Mouse (Mus musculus): Measurements from ENCODE around the gene Klc2.

The Klc2 gene

DNA sequence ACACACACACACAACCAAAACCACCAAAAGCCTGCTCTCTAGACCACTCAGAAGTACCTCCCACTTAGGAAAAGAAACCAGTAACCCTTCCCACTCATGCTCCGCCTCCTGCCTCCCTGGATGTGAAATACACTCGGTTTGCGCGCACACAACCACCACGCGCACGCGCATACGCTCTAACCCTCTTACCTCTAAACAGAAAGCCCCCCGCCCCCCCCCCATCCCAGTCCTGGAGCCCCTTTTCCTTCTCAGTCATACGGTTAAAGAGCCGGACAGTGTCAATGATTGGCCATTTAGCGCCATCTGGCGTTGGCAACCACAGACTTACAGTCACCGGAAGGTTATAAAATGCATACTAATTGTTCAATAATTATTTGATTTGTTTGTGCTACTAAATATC, 45.3 kb downstream of the Klc2 start:
- DNase-seq (ENCODE audit: low spot score in 2 of 2) = peak in 1 of 2 experiments; percentile 28

DNA sequence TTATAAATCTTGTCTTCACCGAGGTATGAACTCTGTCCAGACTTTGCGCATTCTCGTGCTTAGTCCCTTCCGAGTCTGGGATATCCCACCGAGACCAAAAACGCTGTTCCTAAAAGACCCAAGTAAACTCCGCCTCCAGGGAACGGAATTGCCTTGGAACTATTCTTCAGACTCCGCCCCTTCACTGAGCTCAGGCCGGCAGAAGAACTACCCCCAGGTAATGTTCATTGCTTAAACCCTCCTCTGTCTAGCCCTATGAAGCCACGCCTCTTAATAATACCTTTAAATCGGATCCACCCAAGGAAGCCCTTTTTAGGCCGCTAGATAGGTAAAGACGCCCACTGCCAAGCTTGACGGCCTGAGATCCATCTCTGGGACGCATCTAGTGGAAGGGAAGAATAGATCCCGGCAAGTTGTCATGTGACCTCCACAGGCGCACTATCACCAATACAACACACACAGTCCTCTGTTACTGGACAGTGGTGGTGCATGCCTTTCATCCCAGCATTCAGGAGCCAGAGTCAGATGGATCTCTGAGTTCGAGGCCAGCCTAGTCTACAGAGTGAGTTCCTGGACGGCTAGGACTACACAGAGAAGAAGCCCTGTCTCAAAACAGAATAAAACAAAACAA, 45.9 kb downstream of the Klc2 start:
- peak in 1 of 2 experiments; percentile 4 for DNase-seq (ENCODE audit: low spot score in 2 of 2)

DNA sequence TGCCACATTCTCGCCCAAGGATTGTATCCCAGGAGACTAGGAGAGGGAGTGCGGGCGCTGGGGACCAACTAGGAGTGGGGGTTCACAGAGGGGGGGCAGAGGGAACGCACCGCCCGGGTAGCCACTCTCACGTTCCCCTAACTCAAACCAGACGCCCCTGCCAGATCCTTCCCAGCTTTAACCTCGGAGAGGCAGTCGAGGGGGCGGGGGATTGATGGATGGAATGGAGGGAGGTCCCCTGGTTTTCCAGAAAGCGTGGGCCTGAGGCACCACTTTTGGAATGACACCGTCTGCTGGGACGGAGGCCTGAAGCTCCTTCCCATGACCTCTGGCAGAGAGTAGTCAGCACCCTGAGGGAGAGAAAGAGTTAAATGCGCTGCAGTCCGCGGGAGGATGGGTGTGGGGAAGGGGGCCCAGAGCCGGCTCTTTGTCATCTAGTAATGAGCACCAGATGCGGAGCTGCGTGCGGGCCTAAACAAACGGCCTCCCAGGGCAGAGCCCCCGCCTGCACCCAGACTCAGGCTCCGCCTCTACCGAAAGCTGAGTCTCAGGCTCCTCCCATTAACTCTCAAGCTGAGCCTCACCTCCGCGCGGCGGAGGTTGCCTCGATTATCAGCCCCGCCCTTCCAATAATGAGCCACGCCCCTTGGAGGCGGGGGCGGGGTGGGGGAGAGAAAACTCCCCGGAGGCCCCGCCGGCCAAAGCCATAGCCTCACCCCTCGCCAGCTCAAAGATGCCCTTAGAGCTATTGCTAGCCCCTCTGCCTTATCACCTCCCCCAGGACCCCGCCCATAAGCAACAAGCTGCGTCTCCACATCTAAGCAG, 46.6 kb downstream of the Klc2 start:
- DNase-seq (ENCODE audit: low spot score in 2 of 2) = peak in 1 of 2 experiments; percentile 50

DNA sequence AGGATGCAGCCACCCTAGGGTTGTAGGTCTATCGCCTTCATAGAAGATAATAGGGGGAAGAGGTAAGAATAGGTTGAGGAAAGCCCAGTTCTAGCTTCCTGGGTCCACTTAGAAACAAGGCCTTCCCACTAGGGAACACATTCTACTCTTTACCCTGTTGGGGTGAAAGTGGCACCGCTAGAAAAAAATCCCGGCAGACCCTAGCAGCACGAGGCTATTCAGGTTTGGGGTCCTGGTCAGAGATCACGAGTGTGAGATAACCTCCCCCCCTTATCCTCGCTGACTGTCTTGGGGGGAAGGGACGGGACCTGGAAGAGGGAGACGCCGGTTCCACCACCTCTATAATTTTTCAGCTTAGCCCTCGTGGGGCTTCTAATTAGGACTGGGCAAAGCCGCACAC, 47.3 kb downstream of the Klc2 start:
- DNase-seq (ENCODE audit: low spot score in 2 of 2) = no peak

DNA sequence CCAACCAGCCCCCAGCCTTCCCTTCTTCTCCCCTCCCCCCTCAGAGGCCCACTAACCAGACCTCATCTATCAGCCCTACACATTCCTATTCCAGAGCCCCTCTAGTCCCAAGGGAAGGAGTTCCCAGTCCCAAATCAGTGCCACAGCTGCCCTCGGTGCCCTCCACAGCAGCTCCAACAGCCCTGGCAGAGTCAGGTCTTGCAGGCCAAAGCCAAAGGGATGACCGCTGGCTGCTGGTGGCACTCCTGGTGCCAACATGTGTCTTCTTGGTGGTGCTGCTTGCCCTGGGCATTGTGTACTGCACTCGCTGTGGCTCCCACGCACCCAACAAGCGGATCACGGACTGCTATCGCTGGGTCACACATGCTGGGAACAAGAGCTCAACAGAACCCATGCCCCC, 48.4 kb downstream of the Klc2 start:
- DNase-seq (ENCODE audit: low spot score in 2 of 2) = no peak

DNA sequence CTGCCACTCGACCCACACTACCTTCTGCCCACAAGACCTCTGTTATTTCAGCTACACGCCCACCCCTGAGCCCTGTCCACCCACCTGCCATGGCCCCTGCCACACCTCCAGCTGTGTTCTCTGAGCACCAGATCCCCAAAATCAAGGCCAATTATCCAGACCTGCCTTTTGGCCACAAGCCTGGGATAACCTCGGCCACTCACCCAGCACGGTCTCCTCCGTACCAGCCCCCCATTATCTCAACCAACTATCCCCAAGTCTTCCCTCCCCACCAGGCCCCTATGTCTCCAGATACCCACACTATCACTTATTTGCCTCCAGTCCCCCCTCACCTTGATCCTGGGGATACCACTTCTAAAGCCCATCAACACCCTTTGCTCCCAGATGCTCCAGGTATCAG, 48.9 kb downstream of the Klc2 start:
- no peak for DNase-seq (ENCODE audit: low spot score in 2 of 2)

DNA sequence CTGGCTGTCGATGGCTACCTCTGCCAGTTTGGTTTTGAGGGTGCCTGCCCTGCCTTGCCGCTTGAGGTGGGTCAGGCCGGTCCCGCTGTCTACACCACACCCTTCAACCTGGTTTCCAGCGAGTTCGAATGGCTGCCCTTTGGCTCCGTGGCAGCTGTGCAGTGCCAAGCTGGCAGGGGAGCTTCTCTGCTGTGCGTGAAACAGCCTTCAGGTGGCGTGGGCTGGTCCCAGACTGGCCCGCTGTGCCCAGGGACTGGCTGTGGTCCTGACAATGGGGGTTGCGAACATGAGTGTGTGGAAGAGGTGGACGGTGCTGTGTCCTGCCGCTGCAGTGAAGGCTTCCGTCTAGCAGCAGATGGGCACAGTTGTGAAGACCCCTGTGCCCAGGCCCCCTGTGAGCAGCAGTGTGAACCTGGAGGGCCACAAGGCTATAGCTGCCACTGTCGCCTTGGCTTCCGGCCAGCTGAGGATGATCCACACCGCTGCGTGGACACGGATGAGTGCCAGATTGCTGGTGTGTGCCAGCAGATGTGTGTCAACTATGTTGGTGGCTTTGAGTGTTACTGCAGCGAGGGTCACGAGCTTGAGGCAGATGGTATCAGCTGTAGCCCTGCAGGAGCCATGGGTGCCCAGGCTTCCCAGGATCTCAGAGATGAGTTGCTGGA, 49.7 kb downstream of the Klc2 start:
- DNase-seq (ENCODE audit: low spot score in 2 of 2) = no peak

DNA sequence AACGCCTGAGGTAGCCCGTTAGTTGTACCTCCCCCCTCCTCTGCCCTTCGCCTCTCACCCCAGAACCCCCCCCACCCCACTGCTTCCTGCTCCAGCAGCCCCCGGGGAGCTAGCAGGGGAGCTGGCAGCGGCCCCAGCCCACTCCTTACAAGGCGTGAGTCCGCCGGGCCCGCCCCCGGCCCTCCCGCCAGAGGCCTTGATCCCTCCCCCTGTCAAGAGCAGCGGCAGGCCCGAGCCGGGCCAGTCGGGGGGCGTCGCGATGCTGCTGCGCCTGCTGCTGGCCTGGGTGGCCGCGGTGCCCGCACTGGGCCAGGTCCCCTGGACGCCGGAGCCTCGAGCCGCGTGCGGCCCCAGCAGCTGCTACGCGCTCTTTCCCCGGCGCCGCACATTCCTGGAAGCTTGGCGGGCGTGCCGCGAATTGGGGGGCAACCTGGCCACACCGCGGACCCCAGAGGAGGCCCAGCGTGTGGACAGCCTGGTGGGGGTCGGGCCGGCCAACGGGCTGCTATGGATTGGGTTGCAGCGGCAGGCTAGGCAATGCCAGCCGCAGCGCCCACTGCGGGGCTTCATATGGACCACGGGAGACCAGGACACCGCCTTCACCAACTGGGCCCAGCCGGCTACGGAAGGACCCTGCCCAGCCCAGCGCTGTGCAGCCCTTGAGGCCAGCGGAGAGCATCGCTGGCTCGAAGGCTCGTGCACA, 50.3 kb downstream of the Klc2 start, which contains the start of gene Cd248:
Gene Cd248, plus strand, starts transcription at position 212 of the 703 bp plus-strand sequence.
- peak in 1 of 2 experiments; percentile 15 for DNase-seq (ENCODE audit: low spot score in 2 of 2)

DNA sequence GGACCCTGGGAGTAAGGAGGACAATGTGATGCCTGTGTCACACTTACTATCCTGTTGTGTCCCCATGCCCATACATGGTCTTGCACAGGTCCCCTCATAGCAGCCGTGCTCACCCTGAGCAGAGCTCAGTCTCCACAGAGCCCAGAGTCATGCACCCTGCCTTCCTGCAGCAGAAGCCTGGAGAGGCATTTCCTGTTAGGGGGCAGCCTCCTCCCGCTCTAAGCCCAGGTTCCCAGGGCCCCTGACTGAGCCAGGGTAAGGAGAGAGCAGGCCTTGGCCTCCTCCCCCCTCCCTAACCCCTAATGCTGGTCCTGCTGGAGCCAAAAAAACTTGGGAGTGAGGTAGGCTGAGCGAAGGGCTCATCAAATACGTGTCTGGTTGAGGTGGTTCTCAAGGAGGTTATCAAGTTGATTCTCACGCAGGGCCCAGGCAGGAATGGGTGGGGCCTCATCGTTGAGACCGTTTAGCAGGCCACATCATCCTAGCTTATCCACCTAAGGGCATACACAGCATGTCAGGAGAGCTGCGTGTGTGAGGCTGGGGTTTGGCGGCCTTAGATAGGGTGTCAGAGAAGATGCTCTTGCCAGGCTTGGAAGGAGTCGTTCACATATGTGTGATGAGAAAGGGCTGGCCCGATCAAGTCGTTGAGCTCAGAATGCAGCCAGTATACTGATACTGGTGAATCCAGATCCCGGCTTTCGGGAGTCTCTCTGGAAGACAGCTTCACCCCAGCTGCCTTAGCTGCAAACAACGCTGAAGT, 51.1 kb downstream of the Klc2 start:
- no peak for DNase-seq (ENCODE audit: low spot score in 2 of 2)

DNA sequence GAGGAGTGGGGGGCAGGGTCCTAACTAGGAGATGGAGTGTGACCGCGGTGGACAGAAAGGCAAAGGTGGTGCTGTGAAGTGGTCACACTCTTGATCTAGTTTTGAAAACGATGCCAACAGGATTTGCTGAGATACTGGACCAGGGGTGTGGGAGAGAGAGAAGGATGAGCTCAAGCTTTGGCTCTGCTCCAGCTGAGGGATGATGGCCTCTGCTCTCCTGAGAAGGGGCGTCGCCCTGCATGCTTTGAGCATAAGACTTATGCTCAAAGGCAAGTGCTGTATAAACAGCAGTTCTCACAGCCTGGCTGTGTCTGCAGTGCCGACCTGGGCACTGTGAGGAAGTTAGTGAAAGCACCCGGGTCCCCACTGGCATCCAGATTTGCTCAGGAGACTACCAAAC, 53.3 kb downstream of the Klc2 start:
- DNase-seq (ENCODE audit: low spot score in 2 of 2) = no peak

DNA sequence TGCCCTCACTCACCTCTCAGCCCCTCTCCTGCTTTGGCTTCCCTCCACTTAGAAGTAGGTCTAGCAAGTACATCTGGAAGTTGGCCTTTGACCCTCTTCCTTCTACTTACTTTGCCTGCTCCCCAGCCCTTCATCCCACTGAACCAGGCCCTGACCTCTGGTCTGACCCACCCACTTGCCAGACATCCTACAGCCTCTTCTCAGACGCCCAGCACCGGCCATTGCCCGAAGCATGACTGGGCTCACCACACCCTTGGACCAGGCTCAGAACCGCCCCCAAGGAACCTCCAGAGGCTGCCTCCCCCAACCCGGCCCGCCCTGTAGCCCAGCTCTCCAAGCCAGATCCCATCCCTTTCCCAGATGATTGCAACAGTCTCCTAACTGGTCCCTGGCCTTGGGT, 55.9 kb downstream of the Klc2 start:
- no peak for DNase-seq (ENCODE audit: low spot score in 2 of 2)

DNA sequence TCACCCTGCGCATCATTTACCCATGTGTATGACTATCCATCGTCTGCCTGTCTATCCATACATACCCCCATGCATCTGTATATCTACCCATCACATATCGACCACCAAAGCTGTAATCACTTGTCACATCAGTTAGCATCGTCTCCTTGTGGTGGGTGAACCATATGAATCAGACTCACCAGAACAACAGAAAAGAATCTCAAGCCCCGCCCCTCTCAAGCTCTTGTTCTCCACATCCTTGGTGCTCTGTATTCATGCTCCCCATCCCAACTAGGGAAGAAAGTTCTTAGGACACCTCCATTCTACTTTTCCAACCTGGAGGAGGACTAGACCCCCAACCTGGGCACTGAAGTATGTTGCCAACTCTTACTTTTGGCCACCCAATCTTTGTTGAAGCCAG, 56.3 kb downstream of the Klc2 start:
- DNase-seq (ENCODE audit: low spot score in 2 of 2) = no peak

DNA sequence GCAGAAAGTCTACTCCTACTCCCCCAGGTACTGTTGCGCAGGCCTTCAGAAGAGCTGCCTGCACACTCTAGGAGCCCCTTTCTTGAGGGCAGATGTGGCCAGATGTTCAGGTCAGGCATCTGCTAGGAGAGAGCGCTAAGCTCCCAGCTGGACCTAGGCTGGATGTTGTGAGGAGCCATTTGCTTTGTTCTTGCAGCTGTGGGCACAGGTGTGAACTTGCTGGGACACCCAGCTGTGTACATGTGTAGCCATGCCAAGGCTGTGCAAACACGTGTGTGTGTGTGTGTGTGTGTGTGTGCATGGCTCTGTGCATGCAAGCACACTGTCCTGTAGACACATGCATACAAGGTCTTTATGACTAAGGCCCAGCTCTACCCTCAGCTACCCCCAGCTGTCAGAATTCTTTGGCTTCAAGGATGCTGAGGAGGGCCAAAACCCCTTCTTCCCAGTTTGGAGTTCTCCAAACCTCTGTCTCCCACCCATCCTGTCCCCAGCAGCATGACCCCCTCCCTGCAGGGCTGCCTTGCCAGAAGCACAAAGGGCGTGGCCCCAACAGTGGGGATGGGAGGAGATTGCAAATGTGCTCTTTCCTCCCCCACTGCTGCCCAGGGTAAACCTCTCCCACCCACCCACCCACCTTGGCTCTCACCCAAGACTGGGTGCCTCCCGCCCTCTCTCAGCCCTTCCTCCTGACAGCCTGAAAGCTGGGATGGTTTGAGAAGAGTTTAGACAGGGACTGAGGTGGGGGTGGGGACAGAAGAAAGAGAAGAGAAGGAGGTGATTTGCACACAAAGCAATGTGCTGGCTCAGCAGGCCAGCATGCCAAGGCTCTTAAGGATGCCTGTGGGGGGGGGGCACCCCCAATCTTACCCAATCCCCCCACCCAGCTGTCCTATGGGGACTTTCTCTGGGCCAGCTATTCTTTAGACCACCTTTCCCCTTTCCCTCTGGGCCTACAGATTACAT, 57.7 kb downstream of the Klc2 start:
- no peak for DNase-seq (ENCODE audit: low spot score in 2 of 2)

DNA sequence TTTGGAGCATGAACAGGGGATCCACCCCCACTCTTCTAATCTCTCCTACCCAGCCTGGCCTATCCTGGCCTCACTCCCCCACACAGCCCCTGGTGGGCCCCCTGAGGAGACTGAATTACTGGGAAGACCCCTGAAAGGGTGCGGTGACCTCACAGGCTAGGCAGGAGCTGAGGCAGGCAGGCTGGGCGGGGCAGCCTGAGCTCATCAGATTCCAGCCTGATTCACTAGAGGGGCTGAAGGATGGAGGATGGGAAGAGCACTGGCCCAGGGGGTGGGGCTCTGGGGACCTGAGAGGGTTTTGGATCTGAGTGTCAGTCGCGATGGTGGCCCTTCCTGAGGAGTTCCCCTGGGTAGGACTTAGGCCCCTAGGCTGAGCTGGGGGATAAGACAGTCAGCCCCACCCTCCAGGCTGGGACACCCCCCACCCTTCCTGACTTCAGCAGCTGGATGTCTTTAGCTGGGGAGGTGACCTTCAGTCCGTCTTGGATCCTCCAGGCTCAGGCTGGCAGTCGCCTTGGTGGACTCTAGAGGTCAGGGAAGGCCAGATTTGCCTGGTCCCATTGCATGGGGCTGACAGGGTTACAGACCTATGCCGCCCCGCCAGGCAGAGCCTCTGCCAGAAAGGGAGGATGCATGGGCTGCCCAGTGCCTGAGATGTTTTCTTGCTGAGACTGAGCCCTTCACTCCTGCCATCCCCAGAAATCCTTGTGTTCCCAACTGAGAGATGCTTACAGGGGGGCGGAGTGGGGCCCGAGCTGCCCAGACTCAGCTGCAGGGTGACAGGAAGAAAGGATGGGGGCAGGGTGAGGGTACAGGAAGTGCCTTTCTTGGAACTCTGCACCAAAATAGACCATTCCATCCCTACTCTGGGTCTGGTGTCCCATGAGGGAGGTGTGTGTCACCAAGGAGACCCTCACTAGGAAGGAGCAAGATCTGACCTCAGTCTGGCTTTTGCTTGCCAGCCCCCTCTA, 59.3 kb downstream of the Klc2 start:
- no peak for DNase-seq (ENCODE audit: low spot score in 2 of 2)

DNA sequence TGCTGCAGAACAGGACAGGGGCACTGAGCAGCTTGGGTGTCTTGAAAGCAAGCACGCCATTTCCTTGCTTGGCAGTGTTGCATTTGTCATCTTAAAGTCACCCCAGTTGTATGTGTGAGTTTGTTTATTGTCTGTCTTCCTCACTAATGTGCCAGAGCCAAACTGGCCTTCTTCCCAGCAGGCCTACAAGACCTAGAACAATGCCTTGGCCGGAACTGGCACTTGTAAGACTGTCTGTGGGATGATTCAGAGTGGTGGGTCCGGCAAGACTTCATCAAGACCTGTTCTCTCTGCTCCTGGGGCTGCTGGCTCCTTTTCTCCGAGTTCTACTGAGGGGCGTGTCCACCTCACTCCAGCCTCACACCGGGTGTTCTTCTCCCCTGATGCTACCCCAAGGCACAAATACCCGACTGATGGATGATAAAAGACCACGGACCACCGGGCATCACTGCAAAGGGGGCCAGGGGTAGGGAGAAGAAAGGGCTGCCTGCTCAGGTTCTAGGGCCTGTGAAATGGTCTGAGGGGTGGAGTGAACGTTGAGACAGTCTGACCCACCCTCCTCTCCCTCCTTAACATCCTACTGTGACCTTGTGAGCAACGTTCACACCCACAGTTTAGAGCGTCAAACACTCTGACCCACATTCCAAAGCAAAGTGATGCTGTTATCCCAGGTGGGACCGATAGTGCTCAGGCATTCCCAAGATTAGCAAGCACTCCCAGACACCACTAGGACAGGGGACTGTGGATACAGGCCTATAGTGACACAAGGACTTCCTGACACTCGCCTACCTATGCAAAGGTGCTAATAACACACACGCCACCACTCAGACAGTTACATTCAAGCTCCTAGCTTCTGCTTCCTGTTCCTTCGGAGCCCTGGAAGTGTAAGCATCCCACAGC, 60.2 kb downstream of the Klc2 start:
- no peak for DNase-seq (ENCODE audit: low spot score in 2 of 2)

Data from frontal cortex, postnatal 36 days (tissue).